ENCODE assay signal across 8 mouse cellular contexts in the genomic region with DNA sequence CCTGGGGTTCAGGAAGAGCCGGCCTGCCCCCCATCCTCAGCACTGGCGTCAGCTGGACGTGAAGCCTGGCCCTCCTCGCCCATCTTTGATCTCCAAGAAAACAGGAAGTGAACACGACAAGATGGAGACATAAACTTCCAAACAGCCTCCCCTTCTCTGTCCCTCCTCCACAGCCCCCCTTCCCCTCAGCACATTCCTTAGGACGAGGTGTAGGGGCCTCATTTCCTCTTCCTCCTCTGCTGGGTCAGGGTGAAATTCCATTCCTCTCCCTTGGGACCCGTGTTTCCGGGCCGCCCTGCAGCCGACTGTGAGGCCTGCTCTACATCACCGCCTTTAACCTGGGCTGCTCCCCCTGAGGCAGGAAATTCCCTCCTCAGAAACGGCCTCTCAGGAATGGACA. TPM values are rescaled to one million over a fixed set of nuclear protein-coding genes. Genes with fewer than 3 reads are reported as not detected.
A peak's percentile ranks its signal among the peaks of the same experiment; 100 is the strongest.
DNase-seq lines count a peak whose midpoint lies in the region; ATAC-seq and TF ChIP-seq lines count a peak whose summit lies in the region.

No protein-coding gene starts in this region.

- no peaks in the 10 kb centered on the region for H3K9me3 ChIP-seq in embryonic facial prominence, embryonic 13.5 days
- H3K9me3 ChIP-seq in lung, embryonic 16.5 days (ENCODE audit: control insufficient read depth, low read length) = no peaks in the 10 kb centered on the region
- H3K9me3 ChIP-seq in midbrain, postnatal 0 days (ENCODE audit: low read length) = no peaks in the 10 kb centered on the region

- H3K4me2 ChIP-seq in embryonic facial prominence, embryonic 13.5 days = no peak overlapping the region
- H3K4me2 ChIP-seq in lung, embryonic 16.5 days (ENCODE audit: low read depth, low read length) = no peak overlapping the region
- no peak overlapping the region for H3K4me2 ChIP-seq in midbrain, postnatal 0 days (ENCODE audit: low read depth, low read length, poor library complexity, severe bottlenecking)

- no peaks in the 10 kb centered on the region for H3K27me3 ChIP-seq in embryonic facial prominence, embryonic 13.5 days
- no peaks in the 10 kb centered on the region for H3K27me3 ChIP-seq in lung, embryonic 16.5 days (ENCODE audit: control insufficient read depth, insufficient read depth, low read depth, low read length)
- H3K27me3 ChIP-seq in midbrain, postnatal 0 days (ENCODE audit: insufficient read depth, low read length) = no peaks in the 10 kb centered on the region

- H3K4me1 ChIP-seq in embryonic facial prominence, embryonic 13.5 days = peaks cover 27% of the 10 kb centered on the region
- H3K4me1 ChIP-seq in lung, embryonic 16.5 days (replicated peaks; ENCODE audit: control insufficient read depth, insufficient read depth, low read length) = peaks cover 24% of the 10 kb centered on the region
- H3K4me1 ChIP-seq in midbrain, postnatal 0 days (ENCODE audit: insufficient read depth, low read length) = no peaks in the 10 kb centered on the region

- no peak overlapping the region for H3K4me3 ChIP-seq in embryonic facial prominence, embryonic 13.5 days
- no peak overlapping the region for H3K4me3 ChIP-seq in lung, embryonic 16.5 days (ENCODE audit: low read length)
- no peak overlapping the region for H3K4me3 ChIP-seq in midbrain, postnatal 0 days (ENCODE audit: low read depth, low read length)

- peak; percentile 45 for DNase-seq in gastrocnemius, postnatal 14 days
- no peak for DNase-seq in gastrocnemius, postnatal 4 days (ENCODE audit: low spot score in 2 of 2)
- peak; percentile 76 for DNase-seq in kidney, adult 18-20 months
- no peak for DNase-seq in thymus, postnatal 0 days (ENCODE audit: low spot score)
- DNase-seq in cerebellum, postnatal 4 days (ENCODE audit: low spot score in 2 of 2) = no peak
- DNase-seq in midbrain, postnatal 0 days (ENCODE audit: low spot score) = no peak

- intact Hi-C loops in gastrocnemius, postnatal 14 days (cut with DNase I; ENCODE audit: low total_unique reads) = no loop called here

- no peak for TF ChIP-seq CTCF in midbrain, postnatal 0 days (IDR thresholded peaks at IDR 0.05)

- no peak overlapping the region for H3K9ac ChIP-seq in embryonic facial prominence, embryonic 13.5 days
- H3K9ac ChIP-seq in lung, embryonic 16.5 days (ENCODE audit: low read length) = no peak overlapping the region
- H3K9ac ChIP-seq in midbrain, postnatal 0 days (replicated peaks; ENCODE audit: low read length, poor library complexity, severe bottlenecking) = no peak overlapping the region

- H3K27ac ChIP-seq in embryonic facial prominence, embryonic 13.5 days = peak overlapping the region; percentile 70
- H3K27ac ChIP-seq in lung, embryonic 16.5 days (ENCODE audit: low read length) = peak overlapping the region; percentile 85
- H3K27ac ChIP-seq in midbrain, postnatal 0 days (ENCODE audit: low read depth, low read length) = no peak overlapping the region

- no peak for ATAC-seq in embryonic facial prominence, embryonic 13.5 days (ENCODE audit: insufficient number of reproducible peaks, insufficient read depth, low FRiP score, low TSS enrichment, low read depth)
- peak; percentile 82 for ATAC-seq in lung, embryonic 16.5 days (ENCODE audit: low read depth)
- no peak for ATAC-seq in midbrain, postnatal 0 days (ENCODE audit: low FRiP score)

- H3K36me3 ChIP-seq in embryonic facial prominence, embryonic 13.5 days = peaks cover 9% of the 10 kb centered on the region; the same call in 1 of the 2 replicates
- no peaks in the 10 kb centered on the region for H3K36me3 ChIP-seq in lung, embryonic 16.5 days (ENCODE audit: control insufficient read depth, insufficient read depth, low read length)
- H3K36me3 ChIP-seq in midbrain, postnatal 0 days (ENCODE audit: insufficient read depth, low read length) = no peaks in the 10 kb centered on the region

- WGBS in embryonic facial prominence, embryonic 13.5 days = 28% methylated on average over 12 of the region's 12 CpGs
- 26% methylated on average over 12 of the region's 12 CpGs for WGBS in lung, embryonic 16.5 days
- 79% methylated on average over 11 of the region's 12 CpGs for WGBS in midbrain, postnatal 0 days

RNA-seq across cellular contexts. Expression of a gene that starts 9.4 kb away (rescaled TPM):
- total RNA-seq in gastrocnemius, postnatal 14 days (2021) = 10 to 100 TPM; 46.8 to 49.3 TPM
- 10 to 100 TPM; 55.3 to 60.1 TPM for total RNA-seq in gastrocnemius, postnatal 4 days (2021)
- 49.1 and 50.2 TPM in 2 replicates for polyA plus RNA-seq in embryonic facial prominence, embryonic 13.5 days (2015; fragmentation: Nextera tagmentation; extraction: Ambion mirVana)
- 108 and 120 TPM in 2 replicates for polyA plus RNA-seq in lung, embryonic 16.5 days (2015; fragmentation: Nextera tagmentation; extraction: Ambion mirVana)
- 25.9 and 28.5 TPM in 2 replicates for polyA plus RNA-seq in thymus, postnatal 0 days (2015; fragmentation: Nextera tagmentation; extraction: Ambion mirVana)
- total RNA-seq in midbrain, postnatal 0 days (2014; rRNA removed) = 16.7 and 20.0 TPM in 2 replicates
- 20.3 and 21.3 TPM in 2 replicates for polyA plus RNA-seq in midbrain, postnatal 0 days (2015; fragmentation: Nextera tagmentation; extraction: Ambion mirVana)

RNA-seq across cellular contexts. Expression of a gene that starts 34.3 kb away (rescaled TPM):
- total RNA-seq in gastrocnemius, postnatal 14 days (2021) = 1,000 to 10,000 TPM; 1,800 to 1,917 TPM
- total RNA-seq in gastrocnemius, postnatal 4 days (2021) = 100 to 1,000 TPM; 892 to 897 TPM
- polyA plus RNA-seq in embryonic facial prominence, embryonic 13.5 days (2015; fragmentation: Nextera tagmentation; extraction: Ambion mirVana) = 20.7 and 27.3 TPM in 2 replicates
- 67.2 and 76.7 TPM in 2 replicates for polyA plus RNA-seq in lung, embryonic 16.5 days (2015; fragmentation: Nextera tagmentation; extraction: Ambion mirVana)
- polyA plus RNA-seq in thymus, postnatal 0 days (2015; fragmentation: Nextera tagmentation; extraction: Ambion mirVana) = 2.0 and 2.4 TPM in 2 replicates
- total RNA-seq in midbrain, postnatal 0 days (2014; rRNA removed) = 99.6 and 107 TPM in 2 replicates
- 114 and 133 TPM in 2 replicates for polyA plus RNA-seq in midbrain, postnatal 0 days (2015; fragmentation: Nextera tagmentation; extraction: Ambion mirVana)

RNA-seq across cellular contexts. Expression of a gene that starts 48.1 kb away (rescaled TPM):
- 10 to 100 TPM in 1 of 2 experiments, 1 to 10 TPM in 1; 6.7 to 11.1 TPM for total RNA-seq in gastrocnemius, postnatal 14 days (2021)
- total RNA-seq in gastrocnemius, postnatal 4 days (2021) = 10 to 100 TPM; 18.7 to 22.4 TPM
- 29.7 and 34.1 TPM in 2 replicates for polyA plus RNA-seq in embryonic facial prominence, embryonic 13.5 days (2015; fragmentation: Nextera tagmentation; extraction: Ambion mirVana)
- 22.0 and 25.5 TPM in 2 replicates for polyA plus RNA-seq in lung, embryonic 16.5 days (2015; fragmentation: Nextera tagmentation; extraction: Ambion mirVana)
- polyA plus RNA-seq in thymus, postnatal 0 days (2015; fragmentation: Nextera tagmentation; extraction: Ambion mirVana) = 21.0 and 24.1 TPM in 2 replicates
- 24.6 and 25.9 TPM in 2 replicates for total RNA-seq in midbrain, postnatal 0 days (2014; rRNA removed)
- 25.1 and 29.6 TPM in 2 replicates for polyA plus RNA-seq in midbrain, postnatal 0 days (2015; fragmentation: Nextera tagmentation; extraction: Ambion mirVana)

RNA-seq across cellular contexts. Expression of a gene that starts 56.3 kb away (rescaled TPM):
- total RNA-seq in gastrocnemius, postnatal 14 days (2021) = 10 to 100 TPM; 42.7 to 51.0 TPM
- total RNA-seq in gastrocnemius, postnatal 4 days (2021) = 10 to 100 TPM; 57.4 to 63.6 TPM
- polyA plus RNA-seq in embryonic facial prominence, embryonic 13.5 days (2015; fragmentation: Nextera tagmentation; extraction: Ambion mirVana) = 29.9 and 35.1 TPM in 2 replicates
- polyA plus RNA-seq in lung, embryonic 16.5 days (2015; fragmentation: Nextera tagmentation; extraction: Ambion mirVana) = 25.4 and 26.3 TPM in 2 replicates
- 5.5 and 5.7 TPM in 2 replicates for polyA plus RNA-seq in thymus, postnatal 0 days (2015; fragmentation: Nextera tagmentation; extraction: Ambion mirVana)
- 113 and 166 TPM in 2 replicates for total RNA-seq in midbrain, postnatal 0 days (2014; rRNA removed)
- polyA plus RNA-seq in midbrain, postnatal 0 days (2015; fragmentation: Nextera tagmentation; extraction: Ambion mirVana) = 42.1 and 45.2 TPM in 2 replicates

RNA-seq across cellular contexts. Expression of a gene that starts 57.0 kb away (rescaled TPM):
- total RNA-seq in gastrocnemius, postnatal 14 days (2021) = 10 to 100 TPM; 21.3 to 23.9 TPM
- 10 to 100 TPM; 49.3 to 55.2 TPM for total RNA-seq in gastrocnemius, postnatal 4 days (2021)
- polyA plus RNA-seq in embryonic facial prominence, embryonic 13.5 days (2015; fragmentation: Nextera tagmentation; extraction: Ambion mirVana) = 102 and 114 TPM in 2 replicates
- 77.2 and 85.1 TPM in 2 replicates for polyA plus RNA-seq in lung, embryonic 16.5 days (2015; fragmentation: Nextera tagmentation; extraction: Ambion mirVana)
- polyA plus RNA-seq in thymus, postnatal 0 days (2015; fragmentation: Nextera tagmentation; extraction: Ambion mirVana) = 125 and 146 TPM in 2 replicates
- total RNA-seq in midbrain, postnatal 0 days (2014; rRNA removed) = 88.1 and 92.4 TPM in 2 replicates
- 58.2 and 59.4 TPM in 2 replicates for polyA plus RNA-seq in midbrain, postnatal 0 days (2015; fragmentation: Nextera tagmentation; extraction: Ambion mirVana)

Comparison
In these comparisons a context has a peak if more than half of its experiments do, and no peak if none do; other contexts are left out.
1. DNase-seq: peak in gastrocnemius, postnatal 14 days (single experiment) and kidney, adult 18-20 months (single experiment); none in gastrocnemius, postnatal 4 days (0 of 2), thymus, postnatal 0 days (single experiment), cerebellum, postnatal 4 days (0 of 2) and midbrain, postnatal 0 days (single experiment).